Mouse (Mus musculus): ENCODE measurements around the gene Oscp1. TPM values are rescaled to one million over a fixed set of nuclear protein-coding genes. Genes with fewer than 3 reads are reported as not detected.

The Oscp1 gene
- total and polyA plus RNA-seq, 3 experiments = 3.9 to 6.7 (median 5.0) TPM

DNA sequence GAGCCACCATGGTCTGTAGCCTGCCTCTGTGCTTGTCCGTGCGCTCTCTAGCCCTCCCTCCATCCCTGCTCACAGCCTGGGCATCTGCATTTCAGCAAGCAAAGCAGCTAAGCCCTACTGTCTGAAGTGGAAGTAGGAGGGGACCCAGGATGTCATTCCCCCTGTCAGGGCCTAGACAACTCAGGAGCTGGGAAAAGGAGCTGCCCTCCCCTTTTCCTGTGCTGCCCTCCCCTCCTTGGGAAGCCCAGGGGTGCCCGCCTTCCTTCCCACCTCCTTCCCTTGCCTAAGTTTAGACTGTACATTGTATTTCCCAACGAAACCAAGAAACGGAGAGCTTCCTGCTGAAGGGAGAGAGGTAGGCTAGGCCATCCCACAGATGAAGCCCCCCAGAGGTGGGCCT is 82.7 kb downstream of the Oscp1 start:
- Histone ChIP-seq H3K9me3 (replicated peaks; ENCODE audit: low read length) (no peaks in the 10 kb centered on the region), H3K27me3 (replicated peaks) (no peaks in the 10 kb centered on the region)

More for the DNA sequence above, 82.7 kb downstream of the Oscp1 start:
- Histone ChIP-seq H3K4me1 (ENCODE audit: control insufficient read depth in 1 of 2, insufficient read depth in 2 of 2) (peaks cover 0 to 14% of the 10 kb centered on the region in 2 experiments; a peak in 3 of 4 replicates), H3K9ac (ENCODE audit: insufficient read depth, low read depth) (no peak overlapping the region), H3K79me2 (replicated peaks; ENCODE audit: control insufficient read depth, extremely low read depth, insufficient read depth, poor library complexity, severe bottlenecking) (no peaks in the 10 kb centered on the region), H3K27ac (ENCODE audit: insufficient read depth, low read depth) (no peak overlapping the region), H3K36me3 (replicated peaks in 1 of 2; ENCODE audit: control insufficient read depth in 1 of 2, insufficient read depth in 1 of 2, low read length in 1 of 2) (peaks cover 49 to 58% of the 10 kb centered on the region in 2 experiments), H3K4me3 (replicated peaks in 1 of 3; ENCODE audit: low read depth in 2 of 3, low read length in 2 of 3, poor library complexity in 1 of 3) (no peak overlapping the region), H3K4me2 (ENCODE audit: insufficient read depth, low read depth, poor library complexity, severe bottlenecking) (no peak overlapping the region)
- DNase-seq (ENCODE audit: extremely low read depth) = no peak
- in situ Hi-C loops (cut with MboI; ENCODE audit: low pct_ligation_motif_present, low pct_unique_long_range_greater_than_20kb, low sequenced_read_pairs) (no loop called here), dilution Hi-C loops (cut with MboI; ENCODE audit: extremely low pct_ligation_motif_present, extremely low pct_unique_long_range_greater_than_20kb, low sequenced_read_pairs) (no loop called here)
- TF ChIP-seq MAX (IDR thresholded peaks at IDR 0.05; ENCODE audit: low read length) (no peak), RCOR1 (conservative IDR thresholded peaks at IDR 0.05; ENCODE audit: low read depth, low read length) (no peak), JUND (conservative IDR thresholded peaks at IDR 0.05; ENCODE audit: low read depth, low read length) (no peak)

Other genes with a start within 250 kb of the Oscp1 start
- not detected in 2 replicates for gene Csf3r, start 34.0 kb upstream of the Oscp1 start, total RNA-seq (2012; rRNA removed)
- not detected in 2 replicates for gene Csf3r, start 34.0 kb upstream of the Oscp1 start, total RNA-seq (2014; rRNA removed)
- not detected in 2 replicates for gene Csf3r, start 34.0 kb upstream of the Oscp1 start, polyA plus RNA-seq (2012; ENCODE audit: insufficient read length, low read depth)
- 89.6 and 91.3 TPM in 2 replicates for gene Mrps15, start 11.6 kb upstream of the Oscp1 start, total RNA-seq (2012; rRNA removed)
- gene Mrps15, start 11.6 kb upstream of the Oscp1 start, total RNA-seq (2014; rRNA removed) = 99.6 and 102 TPM in 2 replicates
- 101 and 113 TPM in 2 replicates for gene Mrps15, start 11.6 kb upstream of the Oscp1 start, polyA plus RNA-seq (2012; ENCODE audit: insufficient read length, low read depth)
- gene Lsm10, start 38.1 kb downstream of the Oscp1 start, total RNA-seq (2012; rRNA removed) = 48.4 and 52.1 TPM in 2 replicates
- gene Lsm10, start 38.1 kb downstream of the Oscp1 start, total RNA-seq (2014; rRNA removed) = 54.1 and 63.9 TPM in 2 replicates
- gene Lsm10, start 38.1 kb downstream of the Oscp1 start, polyA plus RNA-seq (2012; ENCODE audit: insufficient read length, low read depth) = 38.1 and 49.2 TPM in 2 replicates
- gene Stk40, start 45.4 kb downstream of the Oscp1 start, total RNA-seq (2012; rRNA removed) = 12.0 and 16.4 TPM in 2 replicates
- gene Stk40, start 45.4 kb downstream of the Oscp1 start, total RNA-seq (2014; rRNA removed) = 6.4 and 8.6 TPM in 2 replicates
- gene Stk40, start 45.4 kb downstream of the Oscp1 start, polyA plus RNA-seq (2012; ENCODE audit: insufficient read length, low read depth) = 30.4 and 33.0 TPM in 2 replicates
- gene Eva1b, start 89.2 kb downstream of the Oscp1 start, total RNA-seq (2012; rRNA removed) = 3.5 and 4.3 TPM in 2 replicates
- gene Eva1b, start 89.2 kb downstream of the Oscp1 start, total RNA-seq (2014; rRNA removed) = 0.97 and 1.3 TPM in 2 replicates
- 0.93 and 1.3 TPM in 2 replicates for gene Eva1b, start 89.2 kb downstream of the Oscp1 start, polyA plus RNA-seq (2012; ENCODE audit: insufficient read length, low read depth)
- gene Sh3d21, start 104.9 kb downstream of the Oscp1 start, total RNA-seq (2012; rRNA removed) = 0.21 and 0.25 TPM in 2 replicates
- gene Sh3d21, start 104.9 kb downstream of the Oscp1 start, total RNA-seq (2014; rRNA removed) = 0.35 and 0.36 TPM in 2 replicates
- gene Sh3d21, start 104.9 kb downstream of the Oscp1 start, polyA plus RNA-seq (2012; ENCODE audit: insufficient read length, low read depth) = 0.46 and 0.52 TPM in 2 replicates
- gene Thrap3, start 144.2 kb downstream of the Oscp1 start, total RNA-seq (2012; rRNA removed) = 140 and 168 TPM in 2 replicates
- 183 and 204 TPM in 2 replicates for gene Thrap3, start 144.2 kb downstream of the Oscp1 start, total RNA-seq (2014; rRNA removed)
- gene Thrap3, start 144.2 kb downstream of the Oscp1 start, polyA plus RNA-seq (2012; ENCODE audit: insufficient read length, low read depth) = 327 and 334 TPM in 2 replicates
- 17.9 and 20.8 TPM in 2 replicates for gene Map7d1, start 197.8 kb downstream of the Oscp1 start, total RNA-seq (2012; rRNA removed)
- gene Map7d1, start 197.8 kb downstream of the Oscp1 start, total RNA-seq (2014; rRNA removed) = 12.5 and 12.8 TPM in 2 replicates
- gene Map7d1, start 197.8 kb downstream of the Oscp1 start, polyA plus RNA-seq (2012; ENCODE audit: insufficient read length, low read depth) = 62.2 and 72.2 TPM in 2 replicates
- 72.7 and 81.1 TPM in 2 replicates for gene Trappc3, start 203.8 kb downstream of the Oscp1 start, total RNA-seq (2012; rRNA removed)
- 94.8 and 100 TPM in 2 replicates for gene Trappc3, start 203.8 kb downstream of the Oscp1 start, total RNA-seq (2014; rRNA removed)
- gene Trappc3, start 203.8 kb downstream of the Oscp1 start, polyA plus RNA-seq (2012; ENCODE audit: insufficient read length, low read depth) = 73.0 and 74.1 TPM in 2 replicates
- gene Col8a2, start 228.2 kb downstream of the Oscp1 start, total RNA-seq (2012; rRNA removed) = not detected in 2 replicates
- not detected in 2 replicates for gene Col8a2, start 228.2 kb downstream of the Oscp1 start, total RNA-seq (2014; rRNA removed)
- not detected in 2 replicates for gene Col8a2, start 228.2 kb downstream of the Oscp1 start, polyA plus RNA-seq (2012; ENCODE audit: insufficient read length, low read depth)